Mouse (Mus musculus) megakaryocyte, embryonic 14.5 days (primary cell): ENCODE data around the gene Npr1. TPM values are rescaled to one million over a fixed set of nuclear protein-coding genes. Genes with fewer than 3 reads are reported as not detected.

ENCODE experiments used
- H3K27me3 ChIP-seq: replicated peaks from 2 replicates; pipeline ENCODE3; 2012; ENCODE audit warnings: inconsistent platforms
- H3K36me3 ChIP-seq: replicated peaks from 2 replicates; pipeline ENCODE3; 2012; ENCODE audit warnings: low read length, inconsistent platforms, mixed read lengths
- H3K4me1 ChIP-seq: 2 replicates; pipeline ENCODE4 v1.6.1; 2012; ENCODE audit warnings: inconsistent platforms
- H3K4me3 ChIP-seq: replicated peaks from 2 replicates; pipeline ENCODE3; 2012; ENCODE audit warnings: moderate library complexity, mild to moderate bottlenecking, inconsistent platforms
- H3K9me3 ChIP-seq: 2 replicates; pipeline ENCODE4 v1.6.1; 2012; ENCODE audit warnings: inconsistent platforms
- FLI1 ChIP-seq: IDR thresholded peaks from 2 replicates; pipeline ENCODE4 v1.6.1; 2012; ENCODE audit warnings: low read length, inconsistent platforms, mixed read lengths
- GATA1 ChIP-seq: IDR thresholded peaks from 3 replicates; pipeline ENCODE4 v1.6.1; 2012; ENCODE audit warnings: mixed read lengths, low read length, inconsistent platforms, borderline replicate concordance
- polyA plus RNA-seq: library from polyadenylated mRNA; stranded (reverse); fragments of >175 nt; gene quantifications from 2 replicates; pipeline ENCODE4 v1.2.3, GENCODE M21; 2012; ENCODE audit warnings: low replicate concordance; ENCODE audit not compliant: insufficient read depth

The Npr1 gene
- 2.6 TPM in 1 of 2 replicates, not detected in the other for polyA plus RNA-seq

DNA sequence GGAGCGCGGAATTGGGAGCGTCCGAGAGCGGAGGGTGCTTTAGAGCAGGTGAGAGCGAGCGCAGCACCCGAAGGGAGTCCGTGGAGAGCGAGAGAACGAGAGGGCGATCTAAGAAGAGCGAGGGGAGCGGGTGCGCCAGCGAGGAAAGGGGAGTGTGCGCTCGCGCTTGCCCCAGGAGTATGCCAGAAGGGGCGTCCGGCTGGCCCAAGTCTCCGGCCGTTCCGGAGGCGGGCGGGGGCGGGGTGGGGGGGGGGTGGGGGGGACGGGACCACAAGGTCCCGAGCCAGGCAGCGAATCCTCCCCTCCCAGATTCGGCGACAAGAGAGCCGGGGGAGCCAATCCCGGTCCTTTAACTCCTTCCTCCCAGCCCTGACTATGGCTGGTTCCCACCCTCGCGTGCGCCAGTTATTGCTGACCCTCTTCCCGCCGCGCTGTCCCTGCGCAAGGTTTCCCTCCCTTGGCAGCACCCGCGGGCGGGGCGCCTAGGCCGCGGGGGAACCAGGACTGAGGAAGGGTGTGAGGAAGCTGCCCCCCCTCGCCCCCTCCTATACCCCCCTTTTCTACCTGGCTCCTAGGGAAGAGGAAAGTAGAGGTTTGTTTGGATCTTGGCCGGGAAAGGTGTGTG is at the start of gene Npr1:
Gene Npr1, minus strand, starts transcription at position 181 of the 625 bp plus-strand sequence.
- Histone ChIP-seq H3K4me1 (peaks cover 63% of the 10 kb centered on the region), H3K9me3 (no peaks in the 10 kb centered on the region), H3K4me3 (peak within 1 kb of the TSS; percentile 93), H3K36me3 (no peaks in the 10 kb centered on the region), H3K27me3 (peaks cover 58% of the 10 kb centered on the region)
- TF ChIP-seq GATA1 (no peak), FLI1 (no peak)

DNA sequence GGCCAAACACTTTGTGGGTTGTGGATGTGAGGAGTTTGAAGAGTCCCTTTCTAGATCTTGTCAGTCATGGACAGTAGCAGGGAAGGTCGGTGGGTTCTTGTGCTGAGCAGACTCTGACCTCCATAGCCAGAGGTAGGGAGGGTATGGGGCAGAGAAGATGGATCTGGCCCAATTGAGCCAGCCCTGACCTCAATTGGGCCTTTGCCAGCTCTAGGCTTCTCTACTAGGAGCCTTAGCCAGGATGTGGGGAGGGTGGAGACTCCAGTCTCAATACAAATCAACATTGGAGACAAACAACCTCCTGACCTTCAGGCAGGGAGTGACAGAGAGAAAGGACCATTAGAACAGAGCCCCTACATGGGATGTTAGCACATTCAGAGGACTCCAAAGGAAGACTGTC is 49.6 kb upstream of the Npr1 start:
- Histone ChIP-seq H3K36me3 (peaks cover 51% of the 10 kb centered on the region), H3K9me3 (no peaks in the 10 kb centered on the region), H3K27me3 (no peaks in the 10 kb centered on the region), H3K4me3 (peak overlapping the region; percentile 97), H3K4me1 (peaks cover 67% of the 10 kb centered on the region)
- TF ChIP-seq GATA1, result no peak
- no peak for TF ChIP-seq FLI1

DNA sequence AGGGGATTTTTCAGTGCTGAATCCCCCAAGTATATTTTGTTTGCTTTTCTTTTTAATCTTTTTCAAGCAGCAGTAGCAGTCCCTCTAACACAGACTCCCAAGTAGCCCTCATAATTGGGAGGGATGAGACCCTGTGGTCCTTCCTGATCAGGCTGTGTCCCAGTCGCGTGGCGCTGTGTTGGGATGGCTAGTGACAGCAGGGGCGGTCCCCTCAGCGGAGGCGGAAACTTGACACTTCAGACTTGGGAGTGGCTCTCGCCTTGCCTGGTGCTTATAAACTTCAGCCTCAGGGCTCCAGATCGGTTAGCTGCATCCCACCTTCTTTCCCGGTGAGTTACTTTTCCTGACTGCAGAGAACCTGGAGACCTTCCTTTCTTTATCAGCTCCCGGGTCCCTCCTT is 49.0 kb upstream of the Npr1 start:
- H3K4me1 ChIP-seq, result peaks cover 67% of the 10 kb centered on the region
- H3K27me3 ChIP-seq, result no peaks in the 10 kb centered on the region
- H3K9me3 ChIP-seq, result no peaks in the 10 kb centered on the region
- peaks cover 47% of the 10 kb centered on the region for H3K36me3 ChIP-seq
- TF ChIP-seq FLI1 (no peak), GATA1 (no peak)
- peak overlapping the region; percentile 97 for H3K4me3 ChIP-seq

DNA sequence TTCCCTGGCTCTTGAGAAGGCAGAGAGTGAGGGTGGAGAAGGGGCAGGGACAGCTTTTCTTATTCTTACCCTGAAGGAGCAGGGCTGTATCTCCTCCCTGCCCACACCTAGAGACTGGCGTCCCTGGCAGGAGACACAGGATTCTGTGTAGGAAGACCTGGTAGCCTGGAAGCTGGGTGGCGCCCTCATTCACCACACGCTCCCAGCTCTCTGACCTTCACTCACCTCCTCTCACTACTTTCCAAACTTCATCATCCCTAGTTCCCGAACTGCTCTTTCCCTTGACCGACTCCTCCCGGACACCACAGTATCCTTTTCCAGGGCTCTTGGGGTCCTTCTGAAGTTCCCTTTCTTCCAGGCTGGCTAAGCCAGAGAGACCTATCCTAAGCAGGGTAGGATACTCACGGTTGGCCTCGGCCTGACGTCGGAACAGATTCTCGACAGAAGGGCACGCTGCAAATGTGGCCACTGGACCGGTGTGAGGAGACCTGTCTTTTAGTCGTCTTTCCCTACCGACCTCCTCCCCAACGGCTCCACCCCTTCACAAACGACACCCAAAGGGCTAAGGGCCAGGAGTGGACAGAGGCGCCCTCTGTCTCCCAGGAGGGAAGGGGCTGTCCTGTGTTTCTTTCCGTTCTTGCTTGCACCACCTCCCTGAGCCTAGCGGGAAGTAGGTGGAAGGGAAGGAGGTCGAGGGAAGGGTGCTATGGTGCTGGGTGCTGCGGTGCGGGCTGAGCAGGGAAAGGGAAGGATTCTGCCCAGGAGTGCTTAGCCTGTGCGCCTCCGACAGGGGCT is 48.3 kb upstream of the Npr1 start, which contains the start of the genes S100a1 and S100a13:
Gene S100a1, minus strand, starts transcription at position 597 of the 795 bp plus-strand sequence.
Gene S100a13, plus strand, starts transcription at position 640 of the 795 bp plus-strand sequence.
- TF ChIP-seq GATA1, result no peak
- no peak for TF ChIP-seq FLI1
- H3K9me3 ChIP-seq, result no peaks in the 10 kb centered on the region
- H3K4me1 ChIP-seq, result peaks cover 67% of the 10 kb centered on the region
- H3K27me3 ChIP-seq, result no peaks in the 10 kb centered on the region
- peaks cover 43% of the 10 kb centered on the region for H3K36me3 ChIP-seq
- peak within 1 kb of the TSS; percentile 97 for H3K4me3 ChIP-seq

DNA sequence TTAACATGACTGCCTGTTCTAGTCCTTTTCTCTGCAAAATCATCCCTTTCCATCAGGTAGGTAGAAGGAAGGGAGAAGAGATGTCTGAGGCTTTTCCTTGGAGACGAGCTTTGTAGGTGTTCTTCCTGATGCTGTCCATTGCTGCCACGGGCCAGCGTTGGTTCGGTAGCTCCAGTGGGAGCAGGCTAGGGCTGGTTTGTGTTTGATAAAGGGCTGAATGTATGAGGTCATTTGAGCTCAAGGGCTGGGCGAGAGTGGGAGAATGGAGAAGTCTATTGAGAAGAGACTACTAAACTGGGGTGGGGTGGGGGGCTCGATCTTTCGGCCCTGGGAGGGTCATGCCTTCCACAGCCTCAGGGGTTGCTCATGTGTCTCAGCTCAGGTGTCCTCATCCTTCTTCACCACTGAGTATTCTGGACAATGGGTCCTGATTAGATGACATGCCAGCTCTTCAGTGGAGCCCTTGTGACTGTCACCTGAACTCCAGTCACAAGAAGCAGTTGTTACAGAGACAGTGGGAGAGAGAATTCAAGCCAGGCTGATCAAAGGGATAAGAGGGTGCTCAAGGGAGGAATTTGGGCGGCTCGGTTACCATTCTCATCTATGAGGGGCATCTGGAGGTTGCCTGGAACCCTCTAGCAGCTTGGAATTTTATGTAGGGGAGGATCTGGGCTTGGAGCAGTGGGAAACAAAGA is 47.4 kb upstream of the Npr1 start:
- H3K9me3 ChIP-seq, result no peaks in the 10 kb centered on the region
- TF ChIP-seq FLI1 (no peak), GATA1 (no peak)
- H3K27me3 ChIP-seq, result no peaks in the 10 kb centered on the region
- H3K4me1 ChIP-seq, result peaks cover 68% of the 10 kb centered on the region
- peak overlapping the region; percentile 97 for H3K4me3 ChIP-seq
- peaks cover 38% of the 10 kb centered on the region for H3K36me3 ChIP-seq

DNA sequence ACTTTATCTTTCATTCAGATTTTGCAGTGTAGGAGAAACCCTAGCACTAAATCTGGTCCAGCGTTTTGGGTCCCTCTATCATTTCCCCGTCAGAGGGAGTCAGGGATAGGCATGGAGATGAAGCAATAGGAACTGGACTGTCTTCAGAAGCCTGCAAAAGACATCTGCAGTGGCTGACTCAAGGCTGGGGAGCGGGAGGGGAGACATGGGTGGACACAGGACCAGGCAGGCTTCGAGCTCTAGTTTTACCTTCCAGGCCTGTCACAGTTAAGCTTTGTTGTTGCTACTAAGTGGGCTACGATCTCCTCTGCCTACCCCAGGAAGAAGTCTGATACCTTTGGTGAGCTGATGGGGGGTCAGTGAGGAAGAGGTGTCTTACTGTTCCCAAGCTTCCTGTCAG is 46.6 kb upstream of the Npr1 start:
- no peak for TF ChIP-seq FLI1
- no peak for TF ChIP-seq GATA1
- peaks cover 34% of the 10 kb centered on the region for H3K36me3 ChIP-seq
- H3K4me3 ChIP-seq, result no peak overlapping the region
- no peaks in the 10 kb centered on the region for H3K27me3 ChIP-seq
- no peaks in the 10 kb centered on the region for H3K9me3 ChIP-seq
- H3K4me1 ChIP-seq, result peaks cover 68% of the 10 kb centered on the region

DNA sequence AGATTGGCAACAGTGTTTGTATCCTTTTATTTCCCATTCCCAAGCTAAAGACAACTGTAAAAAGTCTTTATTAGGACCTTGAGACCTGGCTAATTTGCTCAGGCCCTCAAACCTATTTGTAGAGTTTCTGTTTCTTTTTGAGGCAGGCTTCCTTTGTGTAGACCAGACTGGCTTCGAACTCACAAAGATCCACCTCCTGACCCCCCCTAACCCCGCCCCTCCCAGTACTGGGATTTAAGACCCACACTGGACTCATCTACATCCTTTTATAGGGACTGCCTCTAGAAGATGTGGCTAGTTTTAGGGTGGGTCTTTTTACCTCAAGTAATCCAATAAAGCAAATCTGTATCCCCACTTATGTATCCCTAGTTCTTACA is 44.1 kb upstream of the Npr1 start:
- Histone ChIP-seq H3K4me3 (peak overlapping the region; percentile 98), H3K36me3 (peaks cover 48% of the 10 kb centered on the region), H3K9me3 (no peaks in the 10 kb centered on the region), H3K27me3 (no peaks in the 10 kb centered on the region), H3K4me1 (peaks cover 64% of the 10 kb centered on the region)
- no peak for TF ChIP-seq GATA1
- no peak for TF ChIP-seq FLI1

DNA sequence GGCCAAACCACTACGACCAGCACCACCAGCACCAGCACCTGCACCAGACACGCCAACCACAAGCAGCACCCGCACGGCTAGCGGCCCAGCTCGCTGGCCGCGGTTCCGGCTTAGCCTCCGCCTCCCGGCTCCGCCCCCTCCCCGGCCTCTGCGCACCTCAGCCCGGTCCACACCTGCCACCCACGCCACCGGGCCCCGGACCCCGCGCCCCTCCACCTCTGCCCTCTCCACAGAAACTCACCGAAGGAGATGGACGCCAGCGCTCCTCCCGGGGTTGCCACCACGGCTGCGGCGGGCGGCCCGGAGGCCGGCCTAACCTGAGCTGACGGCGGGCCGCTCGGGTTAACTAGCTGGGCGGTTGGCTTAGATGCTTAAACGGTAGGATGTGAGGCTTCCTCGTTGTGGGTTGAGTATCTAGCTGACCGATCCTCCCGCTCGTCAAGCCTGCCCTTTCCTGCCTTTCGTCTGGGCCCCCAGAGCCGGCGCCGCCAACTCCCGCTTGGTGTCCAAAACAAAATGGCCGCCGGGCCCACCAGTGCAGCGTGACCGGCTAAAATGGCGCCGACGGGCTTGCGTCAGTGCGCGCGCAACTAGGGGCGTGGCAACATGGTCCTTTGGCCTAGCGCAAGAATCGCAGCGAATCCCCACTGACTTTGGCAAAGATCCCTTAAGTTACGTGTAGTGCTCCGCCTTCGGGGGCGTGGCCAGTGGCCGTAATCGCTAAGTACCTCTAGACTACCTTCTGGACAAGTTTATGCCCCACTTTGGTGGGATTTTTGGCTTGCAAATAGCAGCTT is 43.5 kb upstream of the Npr1 start, which contains the start of gene Chtop:
Gene Chtop, minus strand, starts transcription at position 549 of the 797 bp plus-strand sequence.
- peaks cover 54% of the 10 kb centered on the region for H3K36me3 ChIP-seq
- TF ChIP-seq GATA1, result no peak
- no peak for TF ChIP-seq FLI1

DNA sequence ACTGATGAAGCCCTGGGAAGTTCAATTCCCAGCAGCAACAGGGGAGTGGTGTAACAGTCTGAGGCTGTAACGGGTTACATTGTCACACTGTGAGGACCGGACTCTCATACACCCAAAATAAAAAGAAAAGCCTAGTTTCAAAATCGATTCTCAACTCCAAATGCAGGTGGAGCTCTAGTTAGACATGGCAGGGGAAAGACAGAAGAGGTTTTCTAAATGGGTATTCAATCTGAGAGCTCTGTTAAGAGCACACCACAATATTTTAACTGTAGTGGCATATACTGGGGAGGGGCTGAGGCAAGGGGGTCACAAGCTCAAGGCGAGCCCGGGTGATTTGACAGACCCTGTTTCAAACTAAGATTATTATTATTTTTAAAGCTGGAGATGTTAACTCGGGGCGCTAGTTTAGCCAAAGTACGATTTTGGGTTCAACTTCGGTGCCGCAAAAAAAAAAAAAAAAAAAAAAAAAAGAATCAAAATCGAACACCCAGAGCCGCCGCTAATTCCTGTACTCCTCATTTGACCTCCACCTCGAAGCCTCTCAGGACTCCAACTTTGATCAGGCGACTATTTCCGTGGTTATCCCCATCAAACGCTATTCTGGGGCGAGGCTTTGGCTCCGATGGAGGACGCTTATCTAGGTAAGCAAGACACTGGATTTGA is 42.8 kb upstream of the Npr1 start:
- no peaks in the 10 kb centered on the region for H3K9me3 ChIP-seq
- H3K36me3 ChIP-seq, result peaks cover 61% of the 10 kb centered on the region
- peaks cover 64% of the 10 kb centered on the region for H3K4me1 ChIP-seq
- TF ChIP-seq FLI1 (no peak), GATA1 (no peak)
- peak overlapping the region; percentile 98 for H3K4me3 ChIP-seq
- H3K27me3 ChIP-seq, result no peaks in the 10 kb centered on the region

More for the DNA sequence above, 43.5 kb upstream of the Npr1 start, which contains the start of gene Chtop:
- no peaks in the 10 kb centered on the region for H3K27me3 ChIP-seq
- peak within 1 kb of the TSS; percentile 98 for H3K4me3 ChIP-seq
- peaks cover 66% of the 10 kb centered on the region for H3K4me1 ChIP-seq
- no peaks in the 10 kb centered on the region for H3K9me3 ChIP-seq
